Mouse (Mus musculus) myocyte (in vitro differentiated cells): ENCODE data around the gene Acss2. TPM values are rescaled to one million over a fixed set of nuclear protein-coding genes. Genes with fewer than 3 reads are reported as not detected.

ENCODE experiments used
- H3K27me3 ChIP-seq: one replicate; pipeline ENCODE4 v1.6.1; 2011; ENCODE audit not compliant: control insufficient read depth, insufficient read depth, insufficient read length
- H3K36me3 ChIP-seq: one replicate; pipeline ENCODE4 v1.6.1; 2011; ENCODE audit not compliant: control insufficient read depth, insufficient read depth
- H3K4me2 ChIP-seq: one replicate; pipeline ENCODE4 v1.6.1; 2011; ENCODE audit warnings: low read depth, control low read depth
- H3K4me3 ChIP-seq: one replicate; pipeline ENCODE4 v1.5.1; 2011; ENCODE audit warnings: mild to moderate bottlenecking, control low read depth, moderate library complexity
- H3K79me2 ChIP-seq: one replicate; pipeline ENCODE4 v1.6.1; 2011; ENCODE audit not compliant: control insufficient read depth, insufficient read depth
- H3ac ChIP-seq: one replicate; pipeline ENCODE4 v1.6.1; 2011; ENCODE audit not compliant: control insufficient read depth, insufficient read length
- CEBPB ChIP-seq: IDR thresholded peaks from 2 replicates; pipeline ENCODE4 v1.6.1; 2011; ENCODE audit warnings: mild to moderate bottlenecking, moderate library complexity; ENCODE audit not compliant: poor library complexity, insufficient read depth, severe bottlenecking
- E2F4 ChIP-seq: IDR thresholded peaks from one replicate; pipeline ENCODE4 v1.6.1; 2011; ENCODE audit warnings: mild to moderate bottlenecking, control low read depth, moderate library complexity; ENCODE audit not compliant: insufficient read depth
- MAX ChIP-seq: IDR thresholded peaks from one replicate; pipeline ENCODE4 v1.6.1; 2011; ENCODE audit warnings: low read depth, mild to moderate bottlenecking, control low read depth
- MYOD1 ChIP-seq, 3 experiments: IDR thresholded peaks; one replicate each; pipeline ENCODE4 v1.6.1; 2011; ENCODE audit warnings: control low read depth in 2 of 3, low read depth in 2 of 3, mild to moderate bottlenecking in 2 of 3, moderate library complexity in 1 of 3; ENCODE audit not compliant: insufficient read length in 2 of 3, control insufficient read depth in 1 of 3
- MYOG ChIP-seq, 3 experiments: IDR thresholded peaks; one replicate each; pipeline ENCODE4 v1.6.1; 2011; ENCODE audit warnings: control low read depth in 2 of 3, low read depth in 2 of 3, mild to moderate bottlenecking in 2 of 3; ENCODE audit not compliant: insufficient read length in 2 of 3, control insufficient read depth in 1 of 3, insufficient read depth in 1 of 3
- POLR2A ChIP-seq: IDR thresholded peaks from one replicate; pipeline ENCODE4 v1.6.1; 2011; ENCODE audit warnings: low read depth, mild to moderate bottlenecking, control low read depth, moderate library complexity; ENCODE audit not compliant: insufficient read length
- POLR2AphosphoS2 ChIP-seq: IDR thresholded peaks from one replicate; pipeline ENCODE4 v1.6.1; 2011; ENCODE audit warnings: low read depth, control low read depth; ENCODE audit not compliant: insufficient read length
- REST ChIP-seq: IDR thresholded peaks from one replicate; pipeline ENCODE4 v1.6.1; 2011; ENCODE audit warnings: mild to moderate bottlenecking, control low read depth, moderate library complexity; ENCODE audit not compliant: insufficient read depth, insufficient read length
- SRF ChIP-seq: IDR thresholded peaks from one replicate; pipeline ENCODE4 v1.6.1; 2011; ENCODE audit warnings: low read depth; ENCODE audit not compliant: control insufficient read depth, insufficient read length
- TCF12 ChIP-seq: IDR thresholded peaks from one replicate; pipeline ENCODE4 v1.6.1; 2011; ENCODE audit warnings: mild to moderate bottlenecking, control low read depth; ENCODE audit not compliant: poor library complexity, insufficient read depth, severe bottlenecking
- TCF3 ChIP-seq: IDR thresholded peaks from one replicate; pipeline ENCODE4 v1.6.1; 2011; ENCODE audit warnings: low read depth, control low read depth; ENCODE audit not compliant: insufficient read length
- USF1 ChIP-seq: IDR thresholded peaks from one replicate; pipeline ENCODE4 v1.6.1; 2011; ENCODE audit warnings: low read depth, mild to moderate bottlenecking, control low read depth, moderate library complexity
- polyA plus RNA-seq: library from polyadenylated mRNA; unstranded; fragments of >200 nt; fragmentation: generic; extraction: Trizol; gene quantifications from one replicate; pipeline ENCODE4 v1.2.1, GENCODE M21; 2012; ENCODE audit warnings: missing spikeins

Acss2 gene
- 25.8 TPM for polyA plus RNA-seq

DNA sequence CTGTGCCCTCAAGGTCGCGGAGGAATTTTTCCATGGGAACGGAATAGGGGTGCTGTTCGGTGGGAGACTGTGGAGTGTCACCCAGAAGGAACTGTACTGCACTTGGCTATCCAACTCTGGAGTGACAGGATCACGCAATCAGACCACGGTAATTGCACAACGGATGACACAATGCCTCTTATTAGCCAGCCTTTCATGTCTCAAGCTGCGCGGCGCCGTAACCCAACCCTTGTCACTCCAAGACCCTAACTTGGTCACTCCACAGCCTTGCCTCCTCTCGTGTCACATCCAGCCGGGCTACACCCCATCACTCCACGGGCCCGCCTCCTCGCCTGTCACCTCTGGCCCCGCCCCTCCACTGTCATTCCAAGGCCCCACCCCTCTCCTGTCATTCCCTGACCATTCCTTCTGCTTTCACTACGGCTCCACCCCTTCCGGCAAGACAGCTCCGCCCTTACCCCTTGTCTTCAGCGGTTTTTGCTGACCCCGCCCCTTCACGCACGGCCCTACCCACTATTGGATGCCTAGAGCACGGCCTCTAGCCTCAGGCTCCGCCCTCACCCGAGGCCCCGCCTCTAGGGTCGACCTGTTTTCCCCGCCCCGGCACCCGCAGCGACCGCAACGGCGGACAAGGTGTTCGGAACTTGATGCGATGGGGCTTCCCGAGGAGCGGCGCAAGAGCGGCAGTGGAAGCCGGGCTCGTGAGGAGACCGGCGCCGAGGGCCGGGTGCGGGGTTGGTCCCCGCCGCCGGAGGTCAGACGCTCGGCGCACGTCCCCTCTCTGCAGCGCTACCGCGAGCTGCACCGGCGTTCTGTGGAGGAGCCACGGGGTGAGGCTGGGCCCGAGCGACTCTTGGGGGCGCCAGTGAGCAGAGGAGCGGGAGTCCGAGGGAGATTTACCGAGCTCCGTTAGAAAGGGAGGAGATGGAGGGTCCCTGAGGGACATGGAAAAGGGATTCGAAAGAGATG is at the start of gene Acss2, which contains the start of gene Ggt7:
Gene Acss2 (plus strand): TSS at position 494 of the 969 bp plus-strand sequence.
Gene Ggt7 (minus strand): TSS at position 783 of the 969 bp plus-strand sequence.
- no peaks in the 10 kb centered on the region for H3K27me3 ChIP-seq
- TF ChIP-seq REST (no peak), POLR2AphosphoS2 (no peak), USF1 (no peak), MAX (no peak), POLR2A (peak; percentile 60), E2F4 (no peak), MYOG (IDR thresholded peaks at IDR 0.05; ENCODE audit: control insufficient read depth in 1 of 3, insufficient read depth in 1 of 3, insufficient read length in 2 of 3, low read depth in 2 of 3) (peak in 1 of 3 experiments; percentile 28), MYOD1 (IDR thresholded peaks at IDR 0.05; ENCODE audit: control insufficient read depth in 1 of 3, insufficient read length in 2 of 3, low read depth in 2 of 3) (no peak), CEBPB (peak; percentile 63; the same call in 1 of the 2 replicates), TCF12 (no peak), SRF (peak; percentile 16)
- no peaks in the 10 kb centered on the region for H3K36me3 ChIP-seq
- H3K4me2 ChIP-seq: peak within 1 kb of the TSS; percentile 69
- H3K79me2 ChIP-seq: no peaks in the 10 kb centered on the region
- no peak within 1 kb of the TSS for H3ac ChIP-seq
- peak within 1 kb of the TSS; percentile 35 for H3K4me3 ChIP-seq

- Histone ChIP-seq H3K4me3 (peak overlapping the region; percentile 34), H3K4me2 (peak overlapping the region; percentile 73), H3K27me3 (no peaks in the 10 kb centered on the region), H3K79me2 (peaks cover 50% of the 10 kb centered on the region), H3ac (peak overlapping the region; percentile 97), H3K36me3 (no peaks in the 10 kb centered on the region)
- TF ChIP-seq MYOD1 (IDR thresholded peaks at IDR 0.05; ENCODE audit: control insufficient read depth in 1 of 3, insufficient read length in 2 of 3, low read depth in 2 of 3): peak in 1 of 3 experiments; percentile 1
- TF ChIP-seq REST: no peak
- TF ChIP-seq E2F4: no peak
These were observed 44.8 kb upstream of the Acss2 start for GRCm38 (mm10) chr2:155472671-155473569.

- peak within 1 kb of the TSS; percentile 99 for H3K4me2 ChIP-seq
- peak within 1 kb of the TSS; percentile 97 for H3ac ChIP-seq
- no peaks in the 10 kb centered on the region for H3K27me3 ChIP-seq
- peaks cover 43% of the 10 kb centered on the region for H3K79me2 ChIP-seq
- TF ChIP-seq POLR2A (peak; percentile 70), CEBPB (no peak), MYOG (IDR thresholded peaks at IDR 0.05; ENCODE audit: control insufficient read depth in 1 of 3, insufficient read depth in 1 of 3, insufficient read length in 2 of 3, low read depth in 2 of 3) (no peak), TCF3 (no peak), E2F4 (no peak), MYOD1 (IDR thresholded peaks at IDR 0.05; ENCODE audit: control insufficient read depth in 1 of 3, insufficient read length in 2 of 3, low read depth in 2 of 3) (no peak), SRF (no peak), USF1 (peak; percentile 52), POLR2AphosphoS2 (no peak)
- no peaks in the 10 kb centered on the region for H3K36me3 ChIP-seq
- H3K4me3 ChIP-seq: peak within 1 kb of the TSS; percentile 34
These were observed 44.1 kb upstream of the Acss2 start, which contains the start of gene Ncoa6 for GRCm38 (mm10) chr2:155473570-155474088. Gene Ncoa6, minus strand, starts transcription at chr2:155473894.

- no peak overlapping the region for H3K4me3 ChIP-seq
These were observed 35.7 kb upstream of the Acss2 start for GRCm38 (mm10) chr2:155482021-155482420.

More at GRCm38 (mm10) chr2:155482021-155482420, 35.7 kb upstream of the Acss2 start:
- Histone ChIP-seq H3K36me3 (no peaks in the 10 kb centered on the region), H3K4me2 (no peak overlapping the region), H3K27me3 (no peaks in the 10 kb centered on the region), H3K79me2 (no peaks in the 10 kb centered on the region), H3ac (no peak overlapping the region)
- no peak for TF ChIP-seq SRF
- TF ChIP-seq MAX: no peak
- TF ChIP-seq CEBPB: no peak
- no peak for TF ChIP-seq MYOG (IDR thresholded peaks at IDR 0.05; ENCODE audit: control insufficient read depth in 1 of 3, insufficient read depth in 1 of 3, insufficient read length in 2 of 3, low read depth in 2 of 3)
- TF ChIP-seq TCF3: no peak
- no peak for TF ChIP-seq POLR2AphosphoS2
- no peak for TF ChIP-seq MYOD1 (IDR thresholded peaks at IDR 0.05; ENCODE audit: control insufficient read depth in 1 of 3, insufficient read length in 2 of 3, low read depth in 2 of 3)
